Mouse (Mus musculus) neutrophil, adult 59 days (primary cell): Measurements from ENCODE around the gene Pf4. TPM values are rescaled to one million over a fixed set of nuclear protein-coding genes. Genes with fewer than 3 reads are reported as not detected.

ENCODE experiments used
- total RNA-seq, 2 experiments: library from RNA; stranded (reverse); gene quantifications; 1 replicate in 1 of 2; 2 replicates in 1 of 2; pipeline ENCODE4 v1.2.4; 2023

Gene Pf4
- 10 to 100 TPM; 18.0 to 20.6 TPM for total RNA-seq

GRCm38 (mm10) chr5:90771880-90772653 lies at the start of gene Pf4:
Gene Pf4 (plus strand): TSS chr5:90772435.

DNA sequence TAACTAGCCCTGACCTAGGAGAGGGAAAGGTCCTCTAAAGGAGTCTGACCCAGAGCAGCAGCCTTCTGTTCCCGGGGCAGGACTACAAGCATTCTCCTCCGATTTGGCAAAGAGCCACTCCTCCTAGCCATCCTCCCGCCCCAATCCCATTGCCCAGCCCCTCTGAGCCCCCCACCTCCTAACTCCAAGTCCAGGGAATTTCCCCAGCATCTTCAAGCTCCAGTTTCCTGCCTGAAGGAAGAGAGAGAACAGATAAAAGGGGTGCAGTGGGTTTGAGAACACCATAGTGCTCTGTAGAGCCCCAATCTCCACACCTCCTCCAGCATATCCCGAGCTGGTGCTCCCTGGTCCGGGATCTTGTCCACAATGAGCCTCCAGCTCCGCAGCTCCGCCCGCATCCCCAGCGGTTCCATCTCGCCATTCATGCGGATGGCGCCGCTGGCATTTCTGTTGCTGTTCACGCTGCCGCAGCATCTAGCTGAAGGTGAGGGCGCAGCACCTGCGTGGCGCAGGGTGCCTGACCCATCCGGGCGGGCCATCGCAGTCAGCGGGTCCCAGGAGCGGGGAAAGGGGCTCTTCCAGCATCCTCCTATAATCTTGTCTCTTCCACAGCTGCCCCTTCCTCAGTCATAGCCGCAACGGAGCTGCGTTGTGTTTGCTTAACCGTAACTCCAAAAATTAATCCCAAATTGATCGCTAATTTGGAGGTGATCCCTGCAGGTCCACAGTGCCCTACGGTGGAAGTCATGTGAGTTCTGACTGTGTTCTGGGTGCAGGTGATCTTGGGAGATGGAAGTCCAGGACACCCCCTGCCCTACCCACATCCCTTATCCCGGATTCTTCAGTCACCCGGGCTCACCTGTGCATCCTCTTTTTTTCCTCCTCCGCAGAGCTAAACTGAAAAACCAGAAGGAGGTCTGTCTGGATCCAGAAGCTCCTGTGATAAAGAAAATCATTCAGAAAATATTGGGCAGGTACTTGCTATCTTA lies 12.9 kb upstream of the Pf4 start, which contains the start of gene Cxcl5:
Gene Cxcl5, plus strand, starts transcription at position 284 of the 989 bp plus-strand sequence.

DNA sequence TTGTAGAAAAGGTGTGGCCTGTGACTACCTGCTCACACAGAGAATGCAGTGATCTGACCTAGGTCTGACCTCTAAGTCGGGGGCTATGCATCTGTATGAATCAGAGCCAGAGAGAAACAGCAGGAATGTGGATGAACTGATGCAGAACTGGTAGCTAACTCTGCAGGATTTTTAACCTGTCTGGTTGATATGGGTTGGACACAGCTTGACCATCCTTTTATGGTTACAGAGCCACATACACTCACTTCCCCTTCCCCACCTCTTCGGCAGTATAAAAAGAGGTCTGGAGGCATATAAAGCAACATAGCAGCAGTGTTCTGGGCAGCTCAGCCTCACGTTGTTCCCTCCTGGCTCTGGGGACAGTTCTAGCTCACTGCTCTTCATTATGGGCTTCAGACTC lies 4.0 kb upstream of the Pf4 start, which contains the start of gene Ppbp:
Gene Ppbp, plus strand, starts transcription at position 301 of the 400 bp plus-strand sequence.

DNA sequence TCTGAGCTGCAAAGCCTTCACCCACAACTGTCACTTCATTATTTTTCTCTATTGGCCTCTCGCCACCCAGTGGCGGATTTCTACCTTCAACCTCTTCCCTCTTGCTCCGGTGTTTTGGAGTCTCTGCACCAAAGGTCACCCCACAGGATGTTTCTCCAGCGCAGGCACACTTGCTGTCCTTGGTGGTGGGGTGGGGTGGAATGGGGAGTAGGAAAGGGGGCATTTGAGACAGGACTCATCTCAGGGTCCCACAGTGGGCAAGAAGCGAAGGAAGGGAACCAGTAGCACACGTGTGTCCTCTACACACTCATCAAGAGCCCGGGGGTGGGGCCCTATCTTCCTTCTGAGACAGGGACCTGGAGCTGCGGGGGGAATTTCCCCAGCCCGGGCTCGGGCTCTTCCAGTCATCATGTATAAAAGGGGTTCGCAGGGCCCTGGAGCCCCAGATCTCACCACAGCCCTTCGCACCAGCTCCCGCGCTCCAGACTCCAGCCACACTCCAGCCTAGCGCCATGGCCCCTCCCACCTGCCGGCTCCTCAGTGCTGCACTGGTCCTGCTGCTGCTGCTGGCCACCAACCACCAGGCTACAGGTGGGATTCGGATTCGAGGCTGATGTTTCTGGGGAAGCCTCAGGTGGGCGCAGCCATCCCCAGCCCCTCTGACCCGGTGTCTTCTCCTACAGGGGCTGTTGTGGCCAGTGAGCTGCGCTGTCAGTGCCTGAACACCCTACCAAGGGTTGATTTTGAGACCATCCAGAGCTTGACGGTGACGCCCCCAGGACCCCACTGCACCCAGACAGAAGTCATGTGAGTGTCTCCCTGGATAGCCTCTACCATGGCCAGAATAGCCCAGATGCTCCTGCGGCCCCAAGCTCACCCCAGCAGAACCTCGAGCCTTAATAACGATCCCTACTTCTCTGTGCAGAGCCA lies 13.7 kb downstream of the Pf4 start, which contains the start of gene Cxcl3:
Gene Cxcl3, plus strand, starts transcription at position 445 of the 930 bp plus-strand sequence.

GRCm38 (mm10) chr5:90794195-90794625 lies 22.0 kb downstream of the Pf4 start, which contains the start of gene Cxcl15:
Gene Cxcl15 (plus strand): TSS chr5:90794534.

Other genes starting within 250 kb of the Pf4 start
- not detected for gene 5830473C10Rik, start 211.3 kb upstream of the Pf4 start, total RNA-seq
- gene Rassf6, start 131.8 kb upstream of the Pf4 start, total RNA-seq, result under 1 TPM in 1 of 2 experiments, not detected in 1; 0.36 TPM
- not detected for gene Cxcl5, start 13.1 kb upstream of the Pf4 start, total RNA-seq
- 10 to 100 TPM in 1 of 2 experiments, 1 to 10 TPM in 1; 7.1 to 14.8 TPM for gene Ppbp, start 3.9 kb upstream of the Pf4 start, total RNA-seq
- 1 to 10 TPM; 2.3 to 2.6 TPM for gene Cxcl3, start 13.7 kb downstream of the Pf4 start, total RNA-seq
- not detected for gene Cxcl15, start 22.1 kb downstream of the Pf4 start, total RNA-seq
- not detected for gene Cxcl1, start 118.8 kb downstream of the Pf4 start, total RNA-seq
- gene Cxcl2, start 131.4 kb downstream of the Pf4 start, total RNA-seq, result 100 to 1,000 TPM; 405 to 433 TPM
- 1 to 10 TPM; 2.5 to 3.9 TPM for gene Mthfd2l, start 158.7 kb downstream of the Pf4 start, total RNA-seq